Mouse (Mus musculus) right cerebral cortex, postnatal 10 days (tissue): ENCODE measurements around the gene Gm26657.

Experiments used
- DNase-seq, 2 experiments: peaks; one replicate each; pipeline ENCODE4 v3.0.0; 2021; ENCODE audit warnings: low spot score in 2 of 2

Gene Gm26657

DNA sequence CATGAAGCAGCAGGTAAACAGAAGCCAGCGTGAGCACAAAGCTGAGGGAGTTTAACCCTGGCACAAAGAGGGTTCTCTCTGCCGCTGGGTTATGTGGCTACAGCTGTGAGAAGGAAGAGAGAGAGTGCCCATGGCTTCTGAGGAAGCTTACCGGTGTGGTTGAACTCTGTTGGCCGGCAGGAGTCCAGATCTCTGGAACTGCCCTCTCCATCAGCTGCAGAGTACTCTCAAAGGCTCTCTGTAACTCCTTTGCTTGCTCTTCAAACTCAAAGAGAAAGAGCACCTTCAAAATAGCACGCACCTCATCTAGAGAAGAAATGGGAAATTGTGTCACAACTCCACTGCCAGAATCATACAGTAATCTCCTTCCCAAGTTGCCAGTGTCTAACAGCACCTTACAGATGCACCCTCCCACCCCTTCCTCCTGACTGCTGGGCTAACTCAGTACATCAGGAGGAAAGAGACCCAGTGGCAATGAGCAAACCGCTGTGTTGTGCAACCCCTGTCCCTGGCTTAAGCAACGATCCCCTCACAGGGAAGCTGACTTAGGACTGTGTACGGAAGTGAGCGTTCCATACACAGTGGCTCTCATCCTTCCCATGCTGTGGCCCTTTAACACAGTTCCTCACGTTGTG, 17.2 kb downstream of the Gm26657 start:
- no peak for DNase-seq

DNA sequence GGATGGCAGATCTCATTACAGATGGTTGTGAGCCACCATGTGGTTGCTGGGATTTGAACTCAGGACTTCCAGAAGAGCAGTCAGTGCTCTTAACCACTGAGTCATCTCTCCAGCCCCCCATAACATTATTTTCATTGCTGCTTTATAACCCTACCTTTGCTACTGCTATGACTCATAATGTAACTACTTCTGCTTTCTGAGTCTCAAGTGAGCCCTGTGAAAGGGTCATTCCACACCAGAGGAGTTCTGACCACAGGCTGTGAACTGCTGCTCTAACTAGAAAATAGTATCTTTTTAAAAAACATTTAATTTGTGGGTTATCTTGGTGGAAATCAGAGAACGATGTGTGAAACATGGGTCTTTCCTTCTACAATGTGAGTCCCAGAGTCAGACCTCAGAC, 17.8 kb downstream of the Gm26657 start:
- DNase-seq, result no peak

DNA sequence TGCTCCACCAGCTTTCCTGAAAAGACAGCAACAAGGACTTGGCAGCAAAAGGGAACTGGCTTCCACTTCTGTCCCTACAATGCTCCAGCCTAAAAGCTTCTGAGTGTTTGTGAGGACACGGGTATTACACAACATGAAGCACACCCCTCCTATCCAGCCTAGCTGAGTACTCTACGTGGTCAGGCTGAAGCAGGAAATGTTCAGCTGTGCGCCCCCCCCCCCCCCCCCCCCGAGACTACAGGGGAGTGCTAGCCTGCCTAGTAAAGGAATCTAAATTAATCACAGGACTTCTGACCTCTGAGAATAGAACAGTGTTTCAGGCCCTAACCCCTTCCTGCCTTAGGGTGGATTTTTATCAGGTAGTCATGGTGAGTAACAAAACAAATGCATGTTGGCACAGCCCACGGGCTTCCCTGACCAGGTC, 28.0 kb downstream of the Gm26657 start:
- DNase-seq, result no peak

DNA sequence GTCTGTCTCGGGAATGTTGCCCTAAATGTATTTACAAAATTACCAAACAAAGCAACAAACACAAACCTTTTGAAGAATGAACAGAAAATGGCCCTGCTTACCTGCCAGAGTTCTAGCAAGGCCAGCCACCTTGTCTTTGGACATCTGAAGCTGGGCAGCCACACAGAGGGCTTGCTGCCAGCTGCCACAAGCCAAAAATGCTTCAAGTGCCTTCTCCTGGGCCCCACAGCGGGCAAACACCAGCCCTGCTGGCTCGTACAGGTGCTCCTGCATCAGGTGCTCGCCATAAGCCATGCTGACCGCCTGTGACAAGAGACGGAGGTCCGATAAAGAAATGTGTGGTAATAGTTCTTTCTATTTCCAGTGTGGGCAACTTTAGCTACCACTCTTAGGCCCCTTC, 29.0 kb downstream of the Gm26657 start:
- no peak for DNase-seq

DNA sequence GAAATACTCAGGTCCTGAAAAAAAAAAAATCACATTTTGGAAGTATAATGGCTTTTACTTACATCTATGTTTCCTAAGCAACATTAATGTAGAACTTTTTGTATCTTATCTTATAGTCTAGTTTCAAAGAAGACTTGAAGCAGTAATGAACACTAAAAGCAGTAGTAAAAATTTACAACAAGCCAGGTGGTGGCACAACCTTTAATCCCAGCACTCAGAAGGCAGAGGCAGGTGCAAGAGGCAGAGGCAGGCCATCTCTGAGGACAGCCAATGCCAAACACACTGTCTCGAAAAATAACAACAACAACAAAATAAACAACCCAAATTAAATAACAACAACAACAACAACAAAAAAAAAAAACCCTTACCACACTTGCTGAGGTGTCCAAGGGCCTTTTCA, 31.2 kb downstream of the Gm26657 start:
- DNase-seq, result no peak
